Mouse (Mus musculus) megakaryocyte, embryonic 14.5 days (primary cell): ENCODE measurements around the gene Fastk.

Experiments used
- FLI1 ChIP-seq: IDR thresholded peaks from 2 replicates; pipeline ENCODE4 v1.6.1; 2012; ENCODE audit warnings: low read length, inconsistent platforms, mixed read lengths
- GATA1 ChIP-seq: IDR thresholded peaks from 3 replicates; pipeline ENCODE4 v1.6.1; 2012; ENCODE audit warnings: mixed read lengths, low read length, inconsistent platforms, borderline replicate concordance

GRCm38 (mm10) chr5:24426037-24426432, 19.1 kb downstream of the Fastk start:
- TF ChIP-seq FLI1 (no peak), GATA1 (no peak)
